Mouse (Mus musculus) embryonic fibroblast, embryonic 13.5 days (primary cell): ENCODE measurements around the gene Gm45717. TPM values are rescaled to one million over a fixed set of nuclear protein-coding genes. Genes with fewer than 3 reads are reported as not detected.
A peak's percentile ranks its signal among the peaks of the same experiment; 100 is the strongest.

Source experiments
- H3K27ac ChIP-seq: 2 replicates; pipeline ENCODE4 v1.5.1; 2012; ENCODE audit warnings: low read length, control low read depth, inconsistent platforms; ENCODE audit not compliant: insufficient read depth
- H3K4me1 ChIP-seq: 2 replicates; pipeline ENCODE4 v1.6.1; 2011; ENCODE audit warnings: low read length; ENCODE audit not compliant: control insufficient read depth, insufficient read depth
- H3K4me3 ChIP-seq: 2 replicates; pipeline ENCODE4 v1.5.1; 2011; ENCODE audit warnings: mild to moderate bottlenecking, control low read depth, low read length; ENCODE audit not compliant: insufficient read depth
- CTCF ChIP-seq: IDR thresholded peaks from 2 replicates; pipeline ENCODE4 v1.5.1; 2011; ENCODE audit warnings: mild to moderate bottlenecking, control low read depth, low read length, moderate library complexity, borderline replicate concordance; ENCODE audit not compliant: insufficient read depth
- POLR2A ChIP-seq: IDR thresholded peaks from 2 replicates; pipeline ENCODE4 v1.6.1; 2011; ENCODE audit warnings: low read depth, mild to moderate bottlenecking, control low read depth, low read length, moderate library complexity
- polyA plus RNA-seq: library from polyadenylated mRNA; stranded (reverse); fragments of >200 nt; gene quantifications from 2 replicates; pipeline ENCODE4 v1.2.4, GENCODE M21; 2011; ENCODE audit warnings: low read depth; ENCODE audit not compliant: missing spikeins, insufficient read length

Gene Gm45717
- polyA plus RNA-seq, 1 experiment = not detected

- TF ChIP-seq CTCF (no peak), POLR2A (peak; percentile 42; the same call in 1 of the 2 replicates)
- Histone ChIP-seq H3K27ac (no peak overlapping the region), H3K4me1 (peaks cover 13% of the 10 kb centered on the region), H3K4me3 (peak overlapping the region; percentile 94)
Observed at GRCm38 (mm10) chr7:140953800-140954732, 1.7 kb downstream of the Gm45717 start.

- TF ChIP-seq POLR2A = no peak
- TF ChIP-seq CTCF = no peak
- Histone ChIP-seq H3K27ac (no peak overlapping the region), H3K4me1 (peaks cover 13% of the 10 kb centered on the region), H3K4me3 (no peak overlapping the region)
Observed at GRCm38 (mm10) chr7:140953133-140953532, 2.6 kb downstream of the Gm45717 start.

DNA sequence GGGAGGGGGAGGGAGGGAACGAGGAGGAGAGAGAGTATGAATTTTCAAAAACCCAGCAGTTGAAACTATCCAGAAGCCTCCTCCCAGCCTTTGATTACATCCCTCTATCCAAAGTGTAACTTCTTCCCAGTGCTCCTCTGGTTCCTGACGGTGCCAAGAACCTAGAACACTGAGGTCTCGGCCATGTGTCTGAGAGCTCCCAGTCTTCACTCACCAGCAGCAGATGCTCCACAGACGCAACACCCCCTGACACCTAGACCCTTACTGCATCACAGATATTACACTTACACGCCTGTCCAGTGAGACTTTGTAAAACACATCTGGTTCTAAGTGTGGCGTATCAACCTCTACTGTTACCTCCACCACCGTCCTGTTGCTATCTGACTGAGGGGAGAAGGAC is 3.3 kb downstream of the Gm45717 start:
- H3K4me1 ChIP-seq = peaks cover 13% of the 10 kb centered on the region
- TF ChIP-seq CTCF (no peak), POLR2A (no peak)
- H3K27ac ChIP-seq = no peak overlapping the region
- H3K4me3 ChIP-seq = no peak overlapping the region

DNA sequence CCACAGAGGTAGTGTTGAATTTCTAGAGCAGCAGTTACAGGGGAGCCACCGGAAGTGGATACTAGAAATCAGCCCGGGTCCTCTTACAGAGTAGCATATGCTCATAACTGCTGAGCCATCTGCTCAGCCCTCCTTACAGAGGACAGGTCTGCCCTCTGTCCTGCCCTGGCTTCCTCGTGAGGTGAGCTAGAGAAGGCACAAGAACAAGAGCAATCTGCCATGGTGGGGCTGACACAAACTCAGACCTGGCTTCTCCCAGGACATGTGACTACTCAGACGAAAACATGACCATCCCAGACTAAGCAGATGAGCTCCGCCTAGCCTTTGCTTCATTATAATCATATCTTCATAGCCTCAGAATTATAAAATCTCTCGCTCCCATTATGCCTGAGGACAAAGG is 4.0 kb downstream of the Gm45717 start:
- Histone ChIP-seq H3K4me1 (peaks cover 13% of the 10 kb centered on the region), H3K4me3 (no peak overlapping the region), H3K27ac (0 out of 2 replicates have a peak overlapping the region, but pooled peaks have one; percentile 1)
- no peak for TF ChIP-seq POLR2A

DNA sequence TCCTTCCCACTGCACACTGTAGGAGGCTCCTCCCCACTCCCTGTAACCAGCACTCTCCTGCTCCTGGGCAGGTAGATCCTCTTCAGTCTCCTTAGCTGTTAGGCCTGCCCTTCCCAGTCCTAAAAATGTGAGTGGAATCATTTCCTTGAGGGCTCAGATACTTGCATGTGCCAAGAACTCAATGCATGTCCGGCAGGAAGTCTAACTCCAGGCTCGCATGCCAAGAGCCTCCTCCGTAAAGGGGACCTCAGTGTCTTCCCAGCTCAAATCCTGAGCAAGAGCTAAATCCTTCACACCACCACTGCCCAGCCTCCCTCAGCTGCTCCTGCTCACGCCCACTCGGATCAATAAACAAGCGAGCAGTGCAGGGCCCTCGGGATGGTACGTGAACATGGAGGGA is 4.7 kb downstream of the Gm45717 start:
- Histone ChIP-seq H3K4me1 (peaks cover 13% of the 10 kb centered on the region), H3K4me3 (no peak overlapping the region), H3K27ac (peak overlapping the region; percentile 1; the same call in 1 of the 2 replicates)
- TF ChIP-seq CTCF (no peak), POLR2A (no peak)

GRCm38 (mm10) chr7:140949824-140950530 is 5.8 kb downstream of the Gm45717 start, which contains the start of gene Ifitm5:
Ifitm5 (minus strand) TSS chr7:140950291.
- no peak within 1 kb of the TSS; the same call in 1 of the 2 replicates for H3K27ac ChIP-seq
- no peak within 1 kb of the TSS for H3K4me3 ChIP-seq
- TF ChIP-seq CTCF (no peak), POLR2A (no peak)
- peaks cover 13% of the 10 kb centered on the region for H3K4me1 ChIP-seq

GRCm38 (mm10) chr7:140949255-140949654 is 6.5 kb downstream of the Gm45717 start:
- TF ChIP-seq CTCF (no peak), POLR2A (no peak)
- Histone ChIP-seq H3K27ac (no peak overlapping the region), H3K4me1 (peaks cover 13% of the 10 kb centered on the region), H3K4me3 (no peak overlapping the region)

DNA sequence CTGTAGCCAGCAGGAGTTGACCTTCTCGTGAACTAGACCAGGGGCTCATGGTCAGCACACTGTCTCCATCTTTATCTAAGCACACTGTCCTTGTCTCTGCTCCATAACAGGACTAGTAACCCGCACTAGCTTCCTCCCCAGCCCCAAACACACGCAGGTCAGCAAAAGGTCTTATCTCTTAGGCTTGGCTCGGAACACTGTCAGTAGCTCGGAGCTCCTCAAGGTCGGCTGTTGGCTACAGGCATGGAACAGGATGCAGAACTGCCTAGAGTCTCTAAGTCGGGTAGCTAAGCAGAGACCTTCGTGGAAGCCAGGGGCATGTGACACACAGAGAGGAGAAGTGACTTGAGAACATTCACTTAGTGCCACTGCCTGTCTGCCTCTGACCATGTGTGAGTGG is 7.6 kb downstream of the Gm45717 start:
- peaks cover 13% of the 10 kb centered on the region; the same call in 1 of the 2 replicates for H3K4me1 ChIP-seq
- TF ChIP-seq POLR2A = no peak
- no peak for TF ChIP-seq CTCF
- no peak overlapping the region for H3K27ac ChIP-seq
- no peak overlapping the region for H3K4me3 ChIP-seq

- no peak overlapping the region for H3K4me3 ChIP-seq
- H3K27ac ChIP-seq = no peak overlapping the region
- H3K4me1 ChIP-seq = peaks cover 10% of the 10 kb centered on the region; the same call in 1 of the 2 replicates
- TF ChIP-seq CTCF = no peak
- TF ChIP-seq POLR2A = no peak
Observed at GRCm38 (mm10) chr7:140946980-140947379, 8.8 kb downstream of the Gm45717 start.

DNA sequence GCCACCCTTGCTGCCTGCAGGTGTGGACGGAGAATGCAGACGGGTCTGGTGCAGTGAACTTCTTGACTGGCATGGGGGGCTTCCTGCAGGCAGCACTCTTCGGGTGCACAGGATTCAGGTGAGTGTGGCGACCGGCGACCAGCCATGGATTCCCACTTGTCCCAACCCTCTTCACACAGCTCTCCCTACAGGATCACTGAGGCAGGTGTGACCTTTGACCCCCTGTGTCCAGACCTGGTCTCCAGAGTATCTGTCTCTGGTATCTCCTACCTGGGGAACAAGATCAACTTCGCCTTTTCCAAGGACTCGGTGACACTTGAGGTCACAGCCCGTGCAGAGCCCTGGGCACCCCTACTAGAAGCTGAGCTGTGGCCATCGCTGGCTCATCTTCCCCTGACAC is 9.4 kb downstream of the Gm45717 start:
- H3K4me1 ChIP-seq = peaks cover 8% of the 10 kb centered on the region; the same call in 1 of the 2 replicates
- TF ChIP-seq POLR2A (no peak), CTCF (no peak)
- H3K4me3 ChIP-seq = no peak overlapping the region
- H3K27ac ChIP-seq = no peak overlapping the region

DNA sequence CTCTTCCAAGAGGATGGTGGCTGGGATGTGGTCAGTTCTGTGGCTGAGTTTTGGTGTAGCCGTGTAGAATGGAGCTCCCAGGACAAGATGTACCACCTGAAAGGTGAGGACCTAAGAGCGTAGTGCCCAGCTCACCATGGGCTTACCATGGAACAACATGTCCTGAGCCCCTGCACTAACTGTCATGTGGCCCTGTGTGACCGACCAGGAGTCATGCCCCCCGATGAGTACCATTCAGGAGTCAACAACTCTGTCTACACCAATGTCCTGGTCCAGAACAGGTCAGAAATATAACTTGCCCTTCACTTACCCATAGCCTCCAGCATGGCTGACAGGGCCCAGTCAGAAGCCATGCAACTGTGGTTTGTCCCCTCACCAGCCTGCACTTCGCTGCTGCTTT is 10.5 kb downstream of the Gm45717 start:
- Histone ChIP-seq H3K4me1 (no peaks in the 10 kb centered on the region), H3K4me3 (no peak overlapping the region), H3K27ac (no peak overlapping the region)
- no peak for TF ChIP-seq CTCF
- TF ChIP-seq POLR2A = no peak
